Mouse (Mus musculus) C2C12 (cell line): ENCODE data around the gene Oaf.

ENCODE experiments used
- CTCF ChIP-seq: IDR thresholded peaks from one replicate; pipeline ENCODE4 v1.5.1; 2011; ENCODE audit not compliant: control insufficient read depth, insufficient read depth, insufficient read length
- MYOD1 ChIP-seq: IDR thresholded peaks from one replicate; pipeline ENCODE4 v1.6.1; 2011; ENCODE audit warnings: low read depth; ENCODE audit not compliant: control insufficient read depth, insufficient read length
- USF1 ChIP-seq: IDR thresholded peaks from one replicate; pipeline ENCODE4 v1.6.1; 2011; ENCODE audit warnings: low read depth, mild to moderate bottlenecking, control low read depth, moderate library complexity

DNA sequence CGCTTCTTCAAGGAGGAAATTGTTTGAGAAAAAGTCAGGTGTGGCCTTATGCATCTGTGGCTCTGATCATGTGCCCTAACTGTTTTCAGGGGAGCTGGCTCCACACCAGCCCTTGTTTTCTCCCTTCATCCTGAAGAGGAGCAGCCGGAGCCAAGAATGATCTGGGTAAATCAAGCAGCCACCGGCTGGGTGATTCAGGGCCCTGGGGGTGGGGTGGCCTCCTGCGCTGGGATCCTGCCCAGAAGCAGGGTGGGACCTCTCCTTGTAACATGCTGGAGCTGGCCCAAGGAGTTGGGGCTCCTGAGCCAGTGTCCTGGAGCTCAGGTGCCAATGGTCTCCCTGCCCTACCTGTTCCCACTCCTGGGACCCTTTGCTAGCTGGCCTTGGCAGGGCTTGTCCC is 45.6 kb upstream of the Oaf start:
- no peak for TF ChIP-seq CTCF
- TF ChIP-seq USF1: no peak
- no peak for TF ChIP-seq MYOD1
